Mouse (Mus musculus): Measurements from ENCODE around the gene Acox1. TPM values are rescaled to one million over a fixed set of nuclear protein-coding genes. Genes with fewer than 3 reads are reported as not detected.

Acox1 gene
- total RNA-seq, 2 experiments from 2014 or later = 112 to 119 TPM

DNA sequence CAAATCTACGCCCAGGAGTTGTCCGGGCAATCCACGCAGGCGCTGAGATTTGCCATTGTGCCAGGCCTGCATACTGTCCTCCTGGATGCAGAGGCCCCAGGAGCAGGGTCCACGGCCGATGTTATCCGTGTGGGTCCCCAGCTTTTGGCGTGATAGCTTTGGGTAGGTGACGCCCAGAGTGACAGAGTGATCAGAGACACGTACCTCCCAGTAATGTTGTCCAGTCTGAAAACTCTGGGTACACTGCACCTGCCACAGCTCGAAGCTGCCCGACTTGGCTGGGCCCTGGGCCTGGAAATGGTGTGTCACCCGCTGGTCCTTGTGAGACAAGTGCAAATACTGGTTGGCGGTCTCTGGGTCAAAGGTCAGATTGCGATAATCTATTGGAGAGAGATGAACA lies 72.6 kb downstream of the Acox1 start:
- intact Hi-C loops (cut with DNase I) = no loop called here
- no peak for TF ChIP-seq CTCF (IDR thresholded peaks at IDR 0.05)
- DNase-seq (ENCODE audit: extremely low spot score in 1 of 2, low spot score in 2 of 2) = no peak
- Histone ChIP-seq H3K4me3 (no peak overlapping the region), H3K27ac (no peak overlapping the region)

Other genes with a start within 250 kb of the Acox1 start
- 1 to 10 TPM; 5.1 to 5.7 TPM for gene Itgb4, start 224.3 kb downstream of the Acox1 start, total RNA-seq (2021)
- gene Galk1, start 186.3 kb downstream of the Acox1 start, total RNA-seq (2021) = 10 to 100 TPM; 13.3 to 13.9 TPM
- gene H3f3b, start 171.1 kb downstream of the Acox1 start, total RNA-seq (2021) = 100 to 1,000 TPM; 247 to 254 TPM
- 10 to 100 TPM; 22.7 to 24.6 TPM for gene Unk, start 168.7 kb downstream of the Acox1 start, total RNA-seq (2021)
- gene Unc13d, start 121.1 kb downstream of the Acox1 start, total RNA-seq (2021) = 1 to 10 TPM; 1.5 to 2.0 TPM
- 100 to 1,000 TPM; 387 to 414 TPM for gene Wbp2, start 112.0 kb downstream of the Acox1 start, total RNA-seq (2021)
- gene Trim47, start 71.8 kb downstream of the Acox1 start, total RNA-seq (2021) = 1 to 10 TPM; 5.2 to 8.0 TPM
- 1 to 10 TPM; 7.6 to 9.1 TPM for gene Trim65, start 67.9 kb downstream of the Acox1 start, total RNA-seq (2021)
- gene Mrpl38, start 60.2 kb downstream of the Acox1 start, total RNA-seq (2021) = 10 to 100 TPM; 59.4 to 66.8 TPM
- gene Fbf1, start 30.9 kb downstream of the Acox1 start, total RNA-seq (2021) = 10 to 100 TPM; 85.5 to 87.1 TPM
- gene Ten1, start 190 bp downstream of the Acox1 start, total RNA-seq (2021) = 10 to 100 TPM; 37.2 to 40.0 TPM
- gene Evpl, start 39.0 kb upstream of the Acox1 start, total RNA-seq (2021) = 1 to 10 TPM; 1.4 to 1.5 TPM
- 10 to 100 TPM; 70.5 to 75.4 TPM for gene Srp68, start 75.2 kb upstream of the Acox1 start, total RNA-seq (2021)
- not detected for gene Galr2, start 81.9 kb upstream of the Acox1 start, total RNA-seq (2021)
- 10 to 100 TPM; 89.8 to 98.5 TPM for gene Exoc7, start 108.2 kb upstream of the Acox1 start, total RNA-seq (2021)
- gene Foxj1, start 136.4 kb upstream of the Acox1 start, total RNA-seq (2021) = 1 to 10 TPM; 4.2 to 4.4 TPM
- gene Rnf157, start 214.0 kb upstream of the Acox1 start, total RNA-seq (2021) = 100 to 1,000 TPM; 256 to 285 TPM
- gene Ubald2, start 235.0 kb upstream of the Acox1 start, total RNA-seq (2021) = 10 to 100 TPM; 27.2 to 28.0 TPM